Mouse (Mus musculus) liver, embryonic 13.5 days (tissue): ENCODE data around the gene Rps6. TPM values are rescaled to one million over a fixed set of nuclear protein-coding genes. Genes with fewer than 3 reads are reported as not detected.
"Not testable (repeated sequence)": the region's sequence is repeated elsewhere in the genome, so short reads cannot be mapped to it uniquely, and the experiment has no call there.

Experiments used
- ATAC-seq: fragments of 200-750 bp; cut with Nextera tagmentation; 2 replicates; pipeline ENCODE4 v1.8.0; 2017; ENCODE audit warnings: low read depth, mild to moderate bottlenecking, moderate number of reproducible peaks, moderate library complexity
- DNase-seq: peaks from one replicate; pipeline ENCODE4 v3.0.0; 2022
- H3K27ac ChIP-seq: fragments of 300-500 bp; sonication (generic); 2 replicates; pipeline ENCODE4 v1.5.1; 2015; ENCODE audit warnings: moderate library complexity, mild to moderate bottlenecking, inconsistent platforms
- H3K27me3 ChIP-seq: fragments of 300-500 bp; sonication (generic); 2 replicates; pipeline ENCODE4 v1.6.1; 2015; ENCODE audit warnings: mild to moderate bottlenecking, inconsistent platforms
- H3K36me3 ChIP-seq: fragments of 300-500 bp; sonication (generic); 2 replicates; pipeline ENCODE4 v1.6.1; 2015; ENCODE audit warnings: mild to moderate bottlenecking, inconsistent platforms
- H3K4me1 ChIP-seq: fragments of 300-500 bp; sonication (generic); replicated peaks from 2 replicates; pipeline ENCODE4 v1.6.1; 2015; ENCODE audit warnings: inconsistent platforms
- H3K4me2 ChIP-seq: fragments of 300-500 bp; sonication (generic); 2 replicates; pipeline ENCODE4 v1.6.1; 2015; ENCODE audit warnings: inconsistent platforms, mild to moderate bottlenecking, moderate library complexity
- H3K4me3 ChIP-seq: fragments of 300-500 bp; sonication (generic); replicated peaks from 2 replicates; pipeline ENCODE4 v1.5.1; 2015; ENCODE audit warnings: mild to moderate bottlenecking, inconsistent platforms
- H3K9ac ChIP-seq: fragments of 300-500 bp; sonication (generic); 2 replicates; pipeline ENCODE4 v1.6.1; 2015; ENCODE audit warnings: mild to moderate bottlenecking, inconsistent platforms
- H3K9me3 ChIP-seq: fragments of 300-500 bp; sonication (generic); replicated peaks from 2 replicates; pipeline ENCODE4 v1.6.1; 2016; ENCODE audit warnings: inconsistent platforms
- WGBS: fragments of 180-500 bp; shearing (Covaris S2); methylation state at CpG from one replicate; pipeline ENCODE4 v1.1.7; 2015; ENCODE audit not compliant: insufficient replicate concordance; 5-methylcytosine and 5-hydroxymethylcytosine counted together
- polyA plus RNA-seq: library from polyadenylated mRNA; unstranded; fragments of >200 nt; fragmentation: Nextera tagmentation; extraction: Ambion mirVana; gene quantifications from 2 replicates; pipeline ENCODE4 v1.2.1, GENCODE M21; 2015

Rps6 gene
- polyA plus RNA-seq, 1 experiment from 2014 or later, result 624 TPM

GRCm38 (mm10) chr4:86847246-86847645, 10.0 kb downstream of the Rps6 start:
- ATAC-seq, result no peak
- no peak overlapping the region for H3K4me2 ChIP-seq

GRCm38 (mm10) chr4:86845384-86845783, 11.8 kb downstream of the Rps6 start:
- Histone ChIP-seq H3K4me3 (no peak overlapping the region), H3K9me3 (no peaks in the 10 kb centered on the region), H3K36me3 (peaks cover 46% of the 10 kb centered on the region), H3K27ac (no peak overlapping the region), H3K4me2 (no peak overlapping the region), H3K9ac (no peak overlapping the region), H3K27me3 (no peaks in the 10 kb centered on the region), H3K4me1 (0 out of 2 replicates have a peak, but pooled peaks cover 3% of the 10 kb centered on the region)
- DNase-seq, result no peak
- WGBS, result 84% methylated on average over 3 of the region's 3 CpGs
- ATAC-seq, result no peak

More at GRCm38 (mm10) chr4:86847246-86847645, 10.0 kb downstream of the Rps6 start:
- Histone ChIP-seq H3K9me3 (no peaks in the 10 kb centered on the region), H3K4me3 (no peak overlapping the region), H3K36me3 (peaks cover 36% of the 10 kb centered on the region), H3K27ac (no peak overlapping the region), H3K9ac (no peak overlapping the region), H3K4me1 (0 out of 2 replicates have a peak, but pooled peaks cover 3% of the 10 kb centered on the region), H3K27me3 (no peaks in the 10 kb centered on the region)
- DNase-seq, result no peak
- WGBS, result 63% methylated on average over 2 of the region's 2 CpGs

GRCm38 (mm10) chr4:86841141-86841540, 16.1 kb downstream of the Rps6 start:
- not testable (repeated sequence) for H3K4me3 ChIP-seq, DNase-seq, H3K9ac ChIP-seq, ATAC-seq, H3K27ac ChIP-seq, H3K9me3 ChIP-seq, H3K4me1 ChIP-seq, H3K27me3 ChIP-seq, H3K4me2 ChIP-seq
- 93% methylated on average over 2 of the region's 2 CpGs for WGBS
- H3K36me3 ChIP-seq, result peaks cover 60% of the 10 kb centered on the region

- Histone ChIP-seq H3K4me2 (no peak overlapping the region), H3K9ac (no peak overlapping the region), H3K27ac (no peak overlapping the region), H3K36me3 (peaks cover 36% of the 10 kb centered on the region), H3K27me3 (no peaks in the 10 kb centered on the region), H3K4me1 (no peaks in the 10 kb centered on the region), H3K4me3 (no peak overlapping the region), H3K9me3 (no peaks in the 10 kb centered on the region)
- ATAC-seq, result no peak
- no peak for DNase-seq
- WGBS, result 83% methylated on average over 2 of the region's 2 CpGs
These were observed 25.3 kb downstream of the Rps6 start for GRCm38 (mm10) chr4:86831896-86832295.

- ATAC-seq, result no peak
- WGBS, result 85% methylated on average over 7 of the region's 7 CpGs
- no peak overlapping the region for H3K27ac ChIP-seq
- no peak overlapping the region for H3K4me3 ChIP-seq
- H3K27me3 ChIP-seq, result no peaks in the 10 kb centered on the region
- H3K9ac ChIP-seq, result no peak overlapping the region
- DNase-seq, result no peak
- no peak overlapping the region for H3K4me2 ChIP-seq
- no peaks in the 10 kb centered on the region for H3K4me1 ChIP-seq
- H3K36me3 ChIP-seq, result peaks cover 55% of the 10 kb centered on the region
- no peaks in the 10 kb centered on the region for H3K9me3 ChIP-seq
These were observed 32.1 kb downstream of the Rps6 start for GRCm38 (mm10) chr4:86825143-86825542.

GRCm38 (mm10) chr4:86823169-86823568, 34.0 kb downstream of the Rps6 start:
- no peak overlapping the region for H3K27ac ChIP-seq
- no peak overlapping the region for H3K4me3 ChIP-seq
- H3K27me3 ChIP-seq, result no peaks in the 10 kb centered on the region
- 66% methylated on average over 2 of the region's 2 CpGs for WGBS
- no peak for ATAC-seq
- DNase-seq, result peak; percentile 22
- H3K36me3 ChIP-seq, result peaks cover 44% of the 10 kb centered on the region
- no peaks in the 10 kb centered on the region for H3K9me3 ChIP-seq
- no peak overlapping the region for H3K4me2 ChIP-seq
- H3K9ac ChIP-seq, result no peak overlapping the region
- no peaks in the 10 kb centered on the region for H3K4me1 ChIP-seq

- Histone ChIP-seq H3K27ac (no peak overlapping the region), H3K27me3 (no peaks in the 10 kb centered on the region), H3K9ac (no peak overlapping the region), H3K9me3 (no peaks in the 10 kb centered on the region), H3K4me3 (no peak overlapping the region), H3K4me1 (no peaks in the 10 kb centered on the region), H3K36me3 (peaks cover 12% of the 10 kb centered on the region), H3K4me2 (no peak overlapping the region)
- 41% methylated on average over 3 of the region's 3 CpGs for WGBS
- DNase-seq (no peak), ATAC-seq (no peak)
These were observed 42.4 kb downstream of the Rps6 start for GRCm38 (mm10) chr4:86814850-86815249.

- no peak overlapping the region for H3K4me3 ChIP-seq
- no peaks in the 10 kb centered on the region for H3K4me1 ChIP-seq
- no peaks in the 10 kb centered on the region for H3K27me3 ChIP-seq
- H3K9ac ChIP-seq, result no peak overlapping the region
- DNase-seq (no peak), ATAC-seq (no peak)
- H3K9me3 ChIP-seq, result no peaks in the 10 kb centered on the region
- no peak overlapping the region for H3K27ac ChIP-seq
- 63% methylated on average over 2 of the region's 2 CpGs for WGBS
- H3K36me3 ChIP-seq, result peaks cover 19% of the 10 kb centered on the region
- H3K4me2 ChIP-seq, result no peak overlapping the region
These were observed 46.6 kb downstream of the Rps6 start for GRCm38 (mm10) chr4:86810604-86811003.

Other genes starting within 250 kb of the Rps6 start
- gene Haus6, start 245.4 kb downstream of the Rps6 start, polyA plus RNA-seq, result 14.3 and 18.6 TPM in 2 replicates
- 144 and 148 TPM in 2 replicates for gene Plin2, start 187.4 kb downstream of the Rps6 start, polyA plus RNA-seq
- gene Dennd4c, start 108.9 kb downstream of the Rps6 start, polyA plus RNA-seq, result 1.5 and 2.6 TPM in 2 replicates
- gene Acer2, start 17.0 kb upstream of the Rps6 start, polyA plus RNA-seq, result 5.3 and 6.7 TPM in 2 replicates